Mouse (Mus musculus): ENCODE data around the gene Chka.
A peak's percentile ranks its signal among the peaks of the same experiment; 100 is the strongest.

Gene Chka

DNA sequence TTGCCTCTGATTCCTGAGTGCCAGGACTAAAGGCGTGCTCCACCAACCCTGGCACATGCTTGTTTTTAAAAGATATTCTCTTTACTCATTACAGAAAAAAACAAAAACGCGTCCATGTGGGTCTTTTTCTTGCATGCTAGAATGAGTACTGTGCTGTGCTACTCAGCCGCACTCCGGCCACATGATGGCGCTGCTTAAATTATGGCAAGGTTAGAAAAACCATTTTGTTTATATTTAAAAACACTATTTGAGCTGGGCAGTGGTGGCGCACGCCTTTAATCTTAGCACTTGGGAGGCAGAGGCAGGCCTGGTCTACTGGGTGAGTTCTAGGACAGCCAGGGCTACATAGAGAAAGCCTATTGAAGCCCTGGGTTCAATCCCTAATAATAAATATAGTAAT, 38.6 kb downstream of the Chka start:
- no peak for DNase-seq

DNA sequence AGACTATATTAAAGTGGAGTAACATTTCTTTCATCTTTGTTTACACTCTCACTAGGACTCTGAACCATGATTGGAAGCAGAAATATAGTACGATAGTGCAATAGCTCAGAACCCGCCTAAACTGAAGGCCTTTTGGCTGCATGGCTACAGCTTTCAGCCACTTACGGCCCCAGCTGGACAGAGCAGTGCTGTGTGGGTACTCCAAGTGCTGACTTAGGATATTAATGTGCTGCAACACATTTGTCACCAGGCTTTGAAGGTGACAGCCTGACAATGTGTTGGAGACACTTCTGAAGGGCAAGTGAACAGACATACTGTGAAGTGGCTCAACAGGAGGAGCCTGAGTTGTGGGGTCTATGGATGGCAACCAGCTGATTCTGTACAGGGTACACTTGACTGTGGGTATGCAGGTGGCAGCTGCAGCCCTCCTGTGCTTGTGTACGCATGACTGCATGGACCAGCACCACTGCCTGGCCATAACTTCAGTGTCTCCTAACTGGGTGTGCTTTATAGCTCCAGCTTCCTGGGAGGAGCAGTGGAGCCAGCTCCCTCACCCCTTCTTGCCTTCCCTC, 42.1 kb downstream of the Chka start:
- no peak for DNase-seq

- no peak for DNase-seq
Observed at GRCm38 (mm10) chr19:3894294-3894693, 42.7 kb downstream of the Chka start.

- no peak for DNase-seq
Observed at GRCm38 (mm10) chr19:3895171-3895631, 43.6 kb downstream of the Chka start.

DNA sequence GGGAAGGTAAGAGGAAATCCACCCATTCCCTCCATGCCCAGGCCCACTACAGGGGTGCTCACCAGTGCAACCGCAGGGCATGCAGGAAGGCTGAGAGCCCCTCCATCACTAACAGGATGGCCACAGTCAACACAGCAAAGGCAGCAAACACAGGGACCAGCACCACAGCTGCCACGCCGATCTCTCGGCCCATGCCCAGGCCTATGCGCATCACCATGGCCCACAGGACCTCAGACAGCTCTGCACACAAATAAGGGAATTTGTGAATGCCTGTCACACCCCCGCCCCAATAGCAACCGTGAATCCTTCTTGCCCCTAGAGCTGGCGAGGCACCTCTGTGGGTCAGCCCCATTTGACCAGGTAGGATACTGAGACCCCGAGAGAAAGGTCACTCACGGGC, 44.6 kb downstream of the Chka start:
- no peak for DNase-seq

DNA sequence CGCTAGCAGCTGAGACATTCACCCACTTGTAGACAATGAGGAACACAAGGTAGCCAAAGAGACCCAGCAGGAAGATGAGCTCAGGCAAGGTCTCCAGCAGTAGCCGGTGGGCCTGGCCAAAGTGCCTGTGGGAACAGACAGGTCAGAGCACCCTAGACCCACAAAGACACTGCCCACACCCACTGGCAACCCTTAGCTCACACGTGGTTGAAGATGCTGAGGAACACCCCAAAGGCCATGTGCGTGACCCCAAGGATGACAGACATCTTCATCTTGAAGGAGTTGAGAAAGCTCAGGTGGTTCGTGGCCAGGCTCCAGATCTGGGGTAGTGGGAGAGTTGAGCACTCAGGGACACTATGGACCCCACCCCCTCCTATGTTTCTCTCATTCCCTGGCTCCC, 46.0 kb downstream of the Chka start:
- DNase-seq, result no peak

GRCm38 (mm10) chr19:3898952-3899351, 47.4 kb downstream of the Chka start:
- no peak for DNase-seq

DNA sequence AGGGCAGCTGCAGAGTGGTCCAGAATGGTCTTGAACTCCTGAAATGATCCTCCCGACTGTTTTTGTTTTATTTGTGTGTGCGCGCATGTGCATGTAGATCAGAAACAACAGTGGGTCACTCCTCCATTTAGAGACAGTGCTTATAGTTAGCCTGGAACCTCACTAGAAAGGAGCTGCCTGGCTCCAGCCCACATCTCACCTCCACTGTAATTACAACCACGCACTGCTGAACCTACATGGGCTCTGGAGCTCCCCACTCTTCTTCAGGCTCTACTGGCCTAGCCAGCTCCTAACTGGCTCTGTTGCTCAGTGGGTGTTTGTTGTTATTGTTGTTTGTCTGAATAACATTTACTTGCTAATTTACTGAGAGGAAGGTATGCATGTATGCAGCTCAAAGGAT, 48.0 kb downstream of the Chka start:
- no peak for DNase-seq

- peak; percentile 50 for DNase-seq
Observed at GRCm38 (mm10) chr19:3902966-3903365, 51.4 kb downstream of the Chka start.

DNA sequence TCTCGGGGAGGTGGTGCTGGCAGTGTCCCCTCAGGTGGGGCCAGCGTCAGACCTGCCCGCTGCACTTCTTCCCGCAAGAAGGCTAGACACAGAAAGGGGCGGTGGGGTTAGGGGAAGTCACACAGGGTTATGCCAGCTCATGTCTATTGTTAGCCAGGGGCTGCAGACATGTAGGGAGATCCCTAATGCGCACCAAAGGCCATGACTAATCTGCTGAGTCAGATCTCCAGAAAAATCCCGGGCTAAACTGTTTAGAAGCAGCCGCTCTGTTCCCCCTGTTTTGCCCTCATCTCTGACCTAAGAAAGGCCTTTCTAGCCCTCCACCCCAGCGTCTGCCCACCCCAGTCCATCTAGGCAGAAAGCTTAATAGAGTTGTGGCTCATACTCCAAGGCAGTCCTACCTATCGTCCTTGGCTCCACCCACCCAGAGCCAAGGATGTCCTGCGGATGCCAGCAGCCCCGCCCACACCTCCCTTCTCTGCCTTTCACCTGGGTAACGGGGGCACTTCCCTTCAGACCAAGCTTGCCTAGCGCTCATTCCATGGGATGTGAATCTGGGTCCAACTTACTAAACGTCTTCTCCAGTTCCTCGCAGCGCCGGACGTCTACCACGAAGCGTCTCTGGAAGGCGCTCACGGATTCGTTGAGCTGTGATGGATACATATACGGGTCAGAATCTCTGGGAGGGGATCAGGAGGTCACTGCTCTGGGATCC, 52.2 kb downstream of the Chka start:
- no peak for DNase-seq

DNA sequence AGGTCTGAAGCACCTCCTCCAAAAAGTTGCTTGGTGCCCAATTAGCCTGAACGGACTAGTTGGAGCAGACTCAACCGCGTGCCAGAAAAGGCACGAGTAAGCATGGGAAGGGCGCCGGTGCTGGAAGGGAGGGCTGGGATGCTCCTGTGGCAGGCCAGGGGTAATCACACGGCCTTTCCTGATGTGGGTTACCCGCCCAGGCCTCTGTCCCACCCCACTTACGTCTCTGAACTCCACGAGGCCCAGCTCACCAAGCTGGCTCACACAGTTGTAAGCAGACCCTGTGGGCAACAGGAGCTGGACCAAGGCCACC, 52.7 kb downstream of the Chka start:
- DNase-seq, result no peak

GRCm38 (mm10) chr19:3905261-3905969, 53.8 kb downstream of the Chka start:
- no peak for DNase-seq

GRCm38 (mm10) chr19:3906326-3906725, 54.8 kb downstream of the Chka start:
- no peak for DNase-seq

DNA sequence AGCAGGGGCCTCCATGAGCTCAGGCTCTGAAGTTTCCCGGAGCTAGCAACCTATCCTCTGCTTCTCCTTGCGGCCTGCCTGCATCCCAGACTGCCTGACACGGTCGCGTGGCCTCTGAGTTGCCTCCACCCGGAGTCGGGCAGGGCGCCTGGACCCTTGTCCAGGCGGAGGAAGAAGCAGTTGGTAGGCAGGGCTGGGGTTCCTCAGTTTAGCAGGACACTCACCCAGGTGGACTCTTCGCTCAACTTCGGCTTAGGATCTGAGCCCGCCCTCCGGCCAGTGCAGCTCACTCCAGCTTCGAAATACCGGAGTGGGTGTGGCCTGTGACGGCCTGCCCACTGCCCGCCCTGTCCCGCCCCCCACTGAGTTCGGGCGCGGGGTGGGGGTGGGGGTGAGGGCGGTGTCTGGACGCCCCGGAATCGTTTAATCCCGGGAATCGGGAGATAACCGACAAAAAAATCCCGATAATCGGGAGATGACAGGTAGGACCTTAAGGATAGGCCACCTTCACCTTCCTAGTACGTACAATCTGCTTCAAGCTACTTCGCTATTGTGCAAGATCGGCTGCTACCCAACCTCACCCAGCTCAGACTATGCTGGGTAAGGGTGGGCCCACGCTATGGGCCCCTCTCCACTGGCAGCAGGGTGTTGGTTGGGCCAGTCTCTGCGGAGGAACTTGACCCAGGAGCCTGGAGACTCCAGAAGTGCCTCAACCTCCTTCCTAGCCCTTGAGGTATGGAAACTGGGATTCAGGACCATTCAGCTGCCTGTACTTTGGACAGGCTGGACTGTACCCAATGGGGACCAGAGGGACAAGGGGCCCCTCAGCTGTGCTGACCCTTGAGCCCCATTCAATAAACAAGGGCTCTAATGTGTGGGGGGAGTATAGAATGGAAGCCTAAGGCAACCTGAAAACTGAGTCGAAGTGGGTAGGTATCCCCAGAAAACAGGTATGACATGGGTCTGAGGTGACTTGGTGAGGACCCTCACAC, 55.5 kb downstream of the Chka start, which contains the start of gene Tcirg1:
Gene Tcirg1, minus strand, starts transcription at position 339 of the 992 bp plus-strand sequence.
- peak; percentile 79 for DNase-seq

GRCm38 (mm10) chr19:3907876-3908660, 56.5 kb downstream of the Chka start:
- no peak for DNase-seq

- no peak for DNase-seq
Observed at GRCm38 (mm10) chr19:3910206-3910605, 58.6 kb downstream of the Chka start.

DNA sequence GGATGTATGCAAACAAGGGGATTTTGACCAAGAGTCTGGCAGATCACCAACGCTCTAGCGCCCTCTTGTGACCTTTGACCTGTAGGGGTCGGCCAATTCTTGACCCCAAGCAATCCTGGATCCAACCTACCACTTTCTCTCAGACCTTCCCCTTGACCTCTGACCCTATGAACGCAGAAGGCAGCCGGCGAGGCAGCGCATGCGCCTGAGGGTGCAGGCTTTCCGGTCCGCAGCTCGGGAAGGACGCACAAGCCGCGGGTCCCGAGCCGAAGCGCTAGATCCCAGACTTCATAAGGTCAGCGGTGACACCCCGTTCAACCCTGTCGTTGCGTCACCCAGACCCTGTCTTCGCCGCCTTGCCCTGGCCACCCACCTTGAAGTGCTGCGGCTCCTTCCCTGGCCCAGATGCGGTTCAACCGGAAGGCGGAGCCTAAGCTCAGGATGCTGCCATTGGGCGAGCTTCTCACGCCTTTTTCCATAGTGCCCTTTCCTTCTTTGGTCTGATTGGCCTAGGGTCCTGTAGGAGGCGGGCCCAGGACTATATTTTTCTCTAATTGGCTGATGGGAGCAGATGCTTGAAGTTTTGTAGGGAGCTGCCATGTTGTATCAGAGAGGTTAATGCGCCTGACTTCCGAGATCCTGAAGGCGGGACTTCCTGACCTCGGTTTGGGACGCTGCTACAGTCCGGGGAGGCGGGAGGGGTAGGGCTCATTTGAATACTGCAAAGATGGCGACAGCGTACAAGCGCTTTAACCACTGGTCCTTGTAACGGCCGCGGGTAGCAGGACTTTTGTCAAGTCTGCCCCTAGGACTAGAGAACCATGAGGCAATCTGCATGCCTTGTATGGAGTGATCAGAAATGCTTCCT, 61.0 kb downstream of the Chka start, which contains the start of gene Ndufs8:
Gene Ndufs8, minus strand, starts transcription at position 438 of the 868 bp plus-strand sequence.
- DNase-seq, result peak; percentile 90

DNA sequence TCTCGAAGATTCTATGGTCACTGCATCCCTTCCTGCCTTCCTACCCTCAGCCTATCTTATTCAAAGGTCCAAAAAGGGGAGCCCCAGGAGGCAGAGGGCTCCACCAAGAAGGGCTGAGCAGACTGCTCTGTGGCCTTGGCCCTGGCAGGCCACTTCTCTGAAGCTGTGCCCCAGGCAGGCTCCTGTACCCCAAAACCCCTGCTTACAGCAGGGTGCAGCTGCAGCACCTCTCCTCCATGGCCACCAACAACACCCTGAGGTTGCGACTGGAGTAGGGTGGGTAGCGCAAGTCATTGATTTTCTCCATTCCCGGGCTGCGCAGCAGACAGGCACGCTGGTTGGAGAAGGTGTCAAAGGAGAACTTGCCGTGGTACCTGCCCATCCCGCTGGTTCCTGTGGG, 62.1 kb downstream of the Chka start:
- no peak for DNase-seq

GRCm38 (mm10) chr19:3914535-3914934, 63.0 kb downstream of the Chka start:
- no peak for DNase-seq

DNA sequence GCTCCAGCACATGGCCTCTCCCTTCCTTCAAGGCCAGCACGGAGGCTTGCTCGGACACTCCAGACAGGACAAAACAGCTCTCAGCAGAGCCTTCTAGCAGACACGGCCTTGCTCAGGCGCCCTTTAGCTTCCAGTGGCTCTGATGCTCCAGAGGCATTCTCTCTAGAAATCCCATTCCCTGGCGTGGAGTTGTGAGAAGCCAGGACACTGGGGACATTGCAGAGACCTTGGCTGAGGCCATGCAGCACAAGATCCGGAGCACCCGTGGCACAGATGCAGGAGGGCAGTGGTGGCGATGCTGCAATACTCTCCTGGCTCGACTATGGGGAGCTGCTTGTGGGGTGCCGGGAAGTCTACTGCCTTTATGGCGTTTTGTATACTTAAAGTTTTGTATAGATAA, 65.2 kb downstream of the Chka start:
- no peak for DNase-seq

DNA sequence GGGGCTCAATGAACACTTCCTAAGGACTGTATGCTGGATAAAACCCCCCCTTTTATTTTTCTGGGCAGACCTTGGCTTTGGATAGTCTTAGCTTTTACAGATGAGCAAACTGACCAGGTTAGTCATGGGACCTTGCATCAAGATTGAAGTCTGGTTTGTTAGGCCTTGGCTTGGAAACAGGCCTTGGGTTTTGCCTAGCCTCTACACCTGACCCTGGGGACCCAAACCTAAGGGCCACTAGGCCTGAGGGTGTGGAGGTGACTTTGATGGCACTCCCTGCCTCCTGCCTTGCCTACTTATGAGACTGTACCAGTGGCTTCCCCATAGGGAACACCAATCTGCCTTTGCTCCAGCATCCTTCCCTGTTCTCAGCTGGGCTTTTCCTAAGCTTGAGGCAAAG, 68.4 kb downstream of the Chka start:
- no peak for DNase-seq

Data from thymus, postnatal 25 days (tissue).